Mouse (Mus musculus) forebrain, embryonic 13.5 days (tissue): Measurements from ENCODE around the gene Mkln1. TPM values are rescaled to one million over a fixed set of nuclear protein-coding genes. Genes with fewer than 3 reads are reported as not detected.

ENCODE experiments used
- ATAC-seq: fragments of 200-750 bp; cut with Nextera tagmentation; 2 replicates; pipeline ENCODE4 v1.8.0; 2017
- H3K27ac ChIP-seq: fragments of 300-500 bp; sonication (generic); 2 replicates; pipeline ENCODE4 v1.5.1; 2015; ENCODE audit warnings: inconsistent platforms, mild to moderate bottlenecking, moderate library complexity
- H3K27me3 ChIP-seq: fragments of 300-500 bp; sonication (generic); 2 replicates; pipeline ENCODE4 v1.6.1; 2015; ENCODE audit warnings: mild to moderate bottlenecking, inconsistent platforms
- H3K36me3 ChIP-seq: fragments of 300-500 bp; sonication (generic); 2 replicates; pipeline ENCODE4 v1.6.1; 2015; ENCODE audit warnings: mild to moderate bottlenecking, inconsistent platforms; ENCODE audit not compliant: poor library complexity, severe bottlenecking
- H3K4me1 ChIP-seq: fragments of 300-500 bp; sonication (generic); 2 replicates; pipeline ENCODE4 v1.6.1; 2015; ENCODE audit warnings: inconsistent platforms
- H3K4me2 ChIP-seq: fragments of 300-500 bp; sonication (generic); 2 replicates; pipeline ENCODE4 v1.6.1; 2015; ENCODE audit warnings: inconsistent platforms, mild to moderate bottlenecking, moderate library complexity
- H3K4me3 ChIP-seq: fragments of 300-500 bp; sonication (generic); 2 replicates; pipeline ENCODE4 v1.5.1; 2015; ENCODE audit warnings: mild to moderate bottlenecking, inconsistent platforms
- H3K9ac ChIP-seq: fragments of 300-500 bp; sonication (generic); 2 replicates; pipeline ENCODE4 v1.6.1; 2015; ENCODE audit warnings: mild to moderate bottlenecking, inconsistent platforms
- H3K9me3 ChIP-seq: fragments of 300-500 bp; sonication (generic); replicated peaks from 2 replicates; pipeline ENCODE4 v1.6.1; 2016; ENCODE audit warnings: inconsistent platforms
- WGBS: fragments of 180-500 bp; shearing (Covaris S2); methylation state at CpG from one replicate; pipeline ENCODE4 v1.1.7; 2015; 5-methylcytosine and 5-hydroxymethylcytosine counted together
- polyA plus RNA-seq: library from polyadenylated mRNA; unstranded; fragments of >200 nt; fragmentation: Nextera tagmentation; extraction: Ambion mirVana; gene quantifications from 2 replicates; pipeline ENCODE4 v1.2.1, GENCODE M21; 2015

Gene Mkln1
- polyA plus RNA-seq, 1 experiment from 2014 or later, result 156 TPM

DNA sequence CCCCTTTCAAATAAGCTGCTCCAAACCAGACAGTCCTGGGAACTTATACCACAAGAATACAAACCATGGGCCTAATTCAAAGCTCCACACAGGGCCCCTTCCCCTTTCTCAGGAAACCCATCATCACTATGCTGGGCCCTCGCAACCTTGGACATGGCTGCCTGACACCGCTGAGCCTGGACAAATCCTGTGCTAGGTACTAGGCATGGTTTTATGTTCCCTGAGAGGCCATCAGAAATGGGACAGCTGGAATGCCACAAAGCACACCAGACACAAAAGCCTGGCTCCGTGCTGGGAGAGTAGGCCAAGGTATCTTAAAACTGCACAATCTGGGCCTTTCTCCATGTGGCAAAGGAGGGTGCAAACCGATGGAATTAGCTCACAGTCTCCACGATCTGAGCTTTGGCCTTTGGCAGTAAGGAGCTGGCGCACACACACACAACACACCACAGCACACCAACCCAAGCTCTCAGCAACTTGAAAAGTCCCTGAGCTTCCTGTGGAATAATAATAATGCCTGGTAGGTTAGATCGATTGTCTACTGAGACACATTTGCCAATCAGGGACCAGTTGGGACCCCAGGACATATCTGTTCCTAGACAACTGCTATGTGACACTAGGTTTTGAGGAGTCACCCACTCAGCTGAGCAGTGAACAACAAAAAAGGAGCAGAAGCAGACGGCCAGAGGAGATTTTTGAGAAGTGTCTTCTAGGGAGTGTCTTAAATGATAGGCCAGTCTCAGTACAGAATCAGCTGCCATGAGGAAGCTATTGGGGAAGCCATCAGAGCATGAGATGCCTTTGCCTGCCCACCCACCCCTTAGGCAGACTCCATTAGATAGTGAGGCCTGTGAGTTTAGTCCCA is 123.2 kb downstream of the Mkln1 start:
- H3K4me2 ChIP-seq, result no peak overlapping the region
- no peaks in the 10 kb centered on the region for H3K9me3 ChIP-seq
- peaks cover 57% of the 10 kb centered on the region for H3K36me3 ChIP-seq
- 80% methylated on average over 8 of the region's 8 CpGs for WGBS
- 0 out of 2 replicates have a peak, but pooled peaks cover 3% of the 10 kb centered on the region for H3K4me1 ChIP-seq
- no peak overlapping the region for H3K4me3 ChIP-seq
- H3K27me3 ChIP-seq, result no peaks in the 10 kb centered on the region
- no peak for ATAC-seq
- no peak overlapping the region for H3K9ac ChIP-seq
- 0 out of 2 replicates have a peak overlapping the region, but pooled peaks have one; percentile 0 for H3K27ac ChIP-seq

DNA sequence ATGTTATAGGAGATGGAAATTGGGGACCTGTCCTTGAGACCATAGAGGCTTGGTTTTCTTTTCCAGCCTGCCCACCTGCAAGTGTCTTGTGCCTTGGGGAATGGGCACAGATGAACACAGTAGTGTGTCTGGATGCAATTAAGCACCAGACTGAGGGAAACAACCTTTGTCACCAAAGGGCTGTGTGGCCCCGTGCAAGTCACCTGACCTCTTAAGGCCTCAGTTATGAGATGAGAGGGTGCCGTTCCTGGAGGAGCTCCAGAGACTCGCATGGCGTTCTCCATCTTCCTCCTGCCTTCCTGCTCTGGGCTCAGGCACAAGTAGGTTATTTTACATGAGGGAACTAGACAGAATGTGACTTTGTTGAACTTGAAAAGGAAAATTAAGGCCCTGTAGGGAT is 123.9 kb downstream of the Mkln1 start:
- Histone ChIP-seq H3K4me2 (no peak overlapping the region), H3K4me1 (0 out of 2 replicates have a peak, but pooled peaks cover 3% of the 10 kb centered on the region), H3K36me3 (peaks cover 62% of the 10 kb centered on the region), H3K27ac (no peak overlapping the region), H3K9ac (no peak overlapping the region), H3K4me3 (no peak overlapping the region), H3K27me3 (no peaks in the 10 kb centered on the region), H3K9me3 (no peaks in the 10 kb centered on the region)
- 90% methylated on average over 4 of the region's 4 CpGs for WGBS
- ATAC-seq, result no peak

DNA sequence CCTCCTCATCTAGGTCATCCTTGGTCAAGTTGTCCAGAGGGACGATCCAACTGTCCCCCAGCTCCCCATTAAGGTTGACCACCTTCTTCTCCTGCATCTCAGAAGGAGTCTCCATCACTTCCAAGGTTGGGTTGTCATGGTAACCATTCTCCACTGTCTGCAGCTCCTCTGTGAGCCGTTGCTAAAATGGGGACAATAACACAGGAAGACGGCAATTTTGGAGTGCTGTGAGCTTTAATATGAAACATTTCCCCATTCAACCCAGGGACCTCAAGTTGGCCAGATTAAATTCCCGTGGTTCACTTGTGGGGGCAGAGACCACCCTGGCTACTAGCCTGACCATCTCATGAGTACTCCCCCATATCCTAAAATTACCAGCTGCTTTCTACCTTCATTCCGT is 124.5 kb downstream of the Mkln1 start:
- Histone ChIP-seq H3K4me1 (0 out of 2 replicates have a peak, but pooled peaks cover 3% of the 10 kb centered on the region), H3K27me3 (no peaks in the 10 kb centered on the region), H3K9ac (no peak overlapping the region), H3K36me3 (peaks cover 62% of the 10 kb centered on the region), H3K9me3 (no peaks in the 10 kb centered on the region), H3K27ac (no peak overlapping the region), H3K4me2 (no peak overlapping the region), H3K4me3 (no peak overlapping the region)
- 51% methylated on average over 5 of the region's 5 CpGs for WGBS
- no peak for ATAC-seq

DNA sequence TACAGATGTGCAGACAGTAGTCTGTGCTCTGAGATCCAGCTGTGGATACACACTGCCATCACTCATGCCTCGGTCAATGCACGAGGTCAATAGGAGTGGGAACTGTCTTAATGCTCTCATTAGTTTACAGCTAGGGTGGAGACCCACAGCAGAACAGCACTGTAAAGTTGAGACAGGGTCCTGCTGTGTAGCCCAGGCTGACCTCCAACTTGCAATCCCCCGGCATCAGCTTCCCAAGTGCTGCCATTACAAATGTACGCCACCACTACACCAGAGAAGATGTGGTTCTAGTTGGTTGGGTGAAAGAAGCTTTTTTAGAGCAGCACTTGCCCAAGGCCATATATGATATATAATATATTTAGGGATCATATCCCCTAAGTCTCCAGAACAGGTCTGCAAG is 125.1 kb downstream of the Mkln1 start:
- H3K36me3 ChIP-seq, result peaks cover 66% of the 10 kb centered on the region
- H3K9me3 ChIP-seq, result no peaks in the 10 kb centered on the region
- no peak overlapping the region for H3K9ac ChIP-seq
- 0 out of 2 replicates have a peak, but pooled peaks cover 3% of the 10 kb centered on the region for H3K4me1 ChIP-seq
- H3K4me3 ChIP-seq, result no peak overlapping the region
- ATAC-seq, result no peak
- WGBS, result 87% methylated on average over 4 of the region's 4 CpGs
- no peak overlapping the region for H3K27ac ChIP-seq
- no peaks in the 10 kb centered on the region for H3K27me3 ChIP-seq
- H3K4me2 ChIP-seq, result no peak overlapping the region

DNA sequence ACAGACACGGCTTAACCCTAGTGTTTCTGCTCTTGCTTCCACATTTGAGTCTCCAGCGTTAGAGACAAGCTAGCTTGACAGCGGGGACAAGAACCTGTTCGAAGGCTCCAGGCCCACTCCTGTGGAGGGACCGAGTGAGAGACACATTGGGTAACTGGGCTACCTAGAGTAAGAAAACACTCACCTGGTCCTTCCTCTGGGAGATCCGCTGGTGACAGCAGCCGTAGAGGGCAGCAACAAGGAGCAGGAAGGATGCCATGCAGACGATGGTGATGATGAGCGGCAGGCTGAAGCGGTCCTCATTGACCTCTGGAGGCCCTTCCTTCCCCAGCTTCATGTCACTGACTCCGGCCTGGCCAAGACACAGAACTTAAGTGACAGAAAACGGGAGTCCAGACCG is 125.6 kb downstream of the Mkln1 start:
- Histone ChIP-seq H3K4me3 (no peak overlapping the region), H3K4me1 (0 out of 2 replicates have a peak, but pooled peaks cover 3% of the 10 kb centered on the region), H3K9ac (no peak overlapping the region), H3K4me2 (no peak overlapping the region), H3K9me3 (no peaks in the 10 kb centered on the region), H3K36me3 (peaks cover 63% of the 10 kb centered on the region), H3K27me3 (no peaks in the 10 kb centered on the region), H3K27ac (no peak overlapping the region)
- WGBS, result 95% methylated on average over 13 of the region's 13 CpGs
- ATAC-seq, result no peak

DNA sequence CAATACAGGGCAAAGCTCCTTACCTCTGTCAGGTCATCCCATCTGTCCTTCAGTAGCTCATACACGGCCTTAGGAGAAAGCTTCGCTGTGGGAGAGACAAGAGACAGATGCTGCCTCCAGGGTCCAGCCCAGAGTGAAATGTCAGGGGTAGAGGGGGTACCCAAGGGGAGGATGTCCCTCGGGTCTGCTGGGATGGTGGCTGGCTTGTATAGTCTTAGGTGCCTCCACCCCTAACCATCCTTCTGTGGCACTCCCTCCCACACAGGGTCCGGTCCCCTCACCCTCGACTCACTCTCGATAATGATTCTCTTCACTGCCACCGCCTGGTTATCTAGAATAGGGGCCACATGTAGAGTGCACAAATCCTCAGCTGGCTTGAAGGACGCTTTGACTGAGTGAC is 126.1 kb downstream of the Mkln1 start:
- Histone ChIP-seq H3K9me3 (no peaks in the 10 kb centered on the region), H3K4me3 (no peak overlapping the region), H3K9ac (no peak overlapping the region), H3K27ac (no peak overlapping the region), H3K36me3 (peaks cover 62% of the 10 kb centered on the region), H3K27me3 (no peaks in the 10 kb centered on the region), H3K4me1 (0 out of 2 replicates have a peak, but pooled peaks cover 3% of the 10 kb centered on the region), H3K4me2 (no peak overlapping the region)
- no peak for ATAC-seq
- 89% methylated on average over 8 of the region's 8 CpGs for WGBS

DNA sequence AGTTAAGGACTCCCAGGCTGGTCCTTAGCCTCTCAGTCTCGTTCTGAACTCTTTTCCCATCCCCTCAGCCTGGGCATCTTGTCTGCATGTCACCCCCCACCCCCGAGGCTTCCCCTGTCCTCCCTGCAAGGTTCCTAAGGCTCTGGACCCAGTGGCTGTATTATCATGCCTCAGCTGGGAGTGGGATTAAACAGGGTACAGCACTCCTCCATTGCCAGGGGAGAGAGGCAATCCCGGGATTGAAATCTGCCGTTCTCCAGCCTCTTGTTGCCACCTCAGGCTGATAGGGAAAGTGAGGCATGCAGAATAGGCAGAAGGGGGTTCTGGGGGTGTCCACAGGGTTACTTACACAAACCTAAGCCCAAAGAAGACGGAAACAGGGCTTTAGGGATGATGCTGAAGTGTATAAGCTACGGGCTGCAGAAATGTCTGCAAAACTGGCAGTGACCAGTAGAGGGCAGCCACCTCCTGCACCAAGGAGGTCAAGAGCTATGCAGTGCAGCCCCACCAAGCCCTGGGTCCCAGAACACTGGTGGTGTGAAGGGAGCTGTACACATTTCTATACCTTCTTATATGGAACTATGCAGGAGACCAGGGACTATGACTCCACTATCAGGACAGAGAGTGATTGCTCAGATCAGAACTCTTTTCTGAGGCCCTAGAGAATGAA is 126.8 kb downstream of the Mkln1 start:
- Histone ChIP-seq H3K36me3 (peaks cover 62% of the 10 kb centered on the region), H3K9ac (no peak overlapping the region), H3K4me1 (0 out of 2 replicates have a peak, but pooled peaks cover 3% of the 10 kb centered on the region), H3K9me3 (no peaks in the 10 kb centered on the region), H3K4me2 (no peak overlapping the region), H3K4me3 (no peak overlapping the region), H3K27ac (no peak overlapping the region), H3K27me3 (no peaks in the 10 kb centered on the region)
- peak; percentile 73 for ATAC-seq
- WGBS, result 71% methylated on average over 6 of the region's 6 CpGs

DNA sequence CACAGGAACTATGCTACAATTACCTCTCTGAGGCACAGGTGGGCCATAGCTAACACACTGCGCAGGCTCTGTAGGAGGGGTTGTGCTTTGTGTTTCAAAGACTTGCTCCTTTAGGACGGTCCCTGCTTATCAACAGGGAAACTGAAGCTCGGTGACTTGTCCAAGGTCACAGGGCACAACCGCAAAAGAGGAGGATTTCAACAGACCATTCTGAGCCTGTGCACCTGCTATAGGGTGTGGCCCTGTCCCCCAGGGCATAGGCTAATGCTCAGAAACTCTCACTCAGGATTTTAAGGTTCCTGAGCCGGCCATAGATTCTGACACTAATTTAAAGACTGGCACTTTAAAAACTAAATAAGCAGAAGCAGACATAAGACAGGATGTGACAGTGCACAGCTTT is 128.4 kb downstream of the Mkln1 start:
- Histone ChIP-seq H3K9me3 (no peaks in the 10 kb centered on the region), H3K4me3 (no peak overlapping the region), H3K4me1 (0 out of 2 replicates have a peak, but pooled peaks cover 3% of the 10 kb centered on the region), H3K4me2 (no peak overlapping the region), H3K27me3 (no peaks in the 10 kb centered on the region), H3K9ac (no peak overlapping the region), H3K27ac (no peak overlapping the region), H3K36me3 (peaks cover 56% of the 10 kb centered on the region)
- 91% methylated on average over 5 of the region's 5 CpGs for WGBS
- ATAC-seq, result no peak

DNA sequence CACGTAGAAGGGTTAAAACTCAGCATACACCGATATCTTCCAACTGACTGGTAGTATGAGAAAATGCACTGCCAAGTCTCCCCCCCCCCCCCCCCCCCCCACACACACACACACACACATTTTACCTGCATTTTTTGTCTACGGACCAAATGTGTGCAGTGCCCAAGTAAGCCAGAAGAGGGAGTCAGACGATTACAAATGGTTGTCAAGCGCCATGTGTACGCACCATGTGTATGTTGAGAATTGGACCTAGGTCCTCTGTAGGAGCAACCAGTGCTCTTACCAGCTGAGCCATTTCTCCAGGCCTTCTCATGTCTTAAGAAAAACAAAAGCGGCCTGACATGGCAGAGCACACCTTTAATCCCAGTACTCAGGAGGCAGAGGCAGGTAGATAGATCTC is 129.4 kb downstream of the Mkln1 start:
- H3K27me3 ChIP-seq, result no peaks in the 10 kb centered on the region
- peaks cover 46% of the 10 kb centered on the region for H3K36me3 ChIP-seq
- no peak overlapping the region for H3K4me2 ChIP-seq
- no peaks in the 10 kb centered on the region for H3K9me3 ChIP-seq
- ATAC-seq, result no peak
- H3K4me1 ChIP-seq, result peaks cover 6% of the 10 kb centered on the region; the same call in 1 of the 2 replicates
- no peak overlapping the region for H3K27ac ChIP-seq
- WGBS, result 69% methylated on average over 7 of the region's 7 CpGs
- no peak overlapping the region for H3K9ac ChIP-seq
- H3K4me3 ChIP-seq, result no peak overlapping the region

DNA sequence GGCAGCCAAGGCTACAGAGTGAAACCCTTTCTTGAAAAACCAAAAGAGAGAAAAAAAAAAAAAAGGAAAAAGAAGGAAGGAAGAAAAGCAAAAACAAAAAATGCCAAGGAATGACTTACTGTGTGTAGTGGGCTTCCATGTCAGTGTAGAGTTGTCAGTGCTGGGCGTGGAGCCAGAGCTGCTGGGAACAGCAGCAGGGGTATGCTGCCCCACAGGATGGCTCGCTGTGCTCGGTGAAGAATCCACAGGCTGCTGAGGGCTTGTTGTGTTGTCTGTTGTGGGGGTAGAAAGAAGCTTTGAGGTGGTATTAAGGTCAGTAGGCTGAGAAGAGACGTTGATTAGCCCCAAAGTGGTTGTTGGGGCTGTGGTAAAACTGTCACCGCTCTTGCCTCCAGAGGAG is 129.8 kb downstream of the Mkln1 start:
- WGBS, result 85% methylated on average over 5 of the region's 5 CpGs
- H3K27ac ChIP-seq, result no peak overlapping the region
- no peaks in the 10 kb centered on the region for H3K27me3 ChIP-seq
- no peak overlapping the region for H3K4me2 ChIP-seq
- no peak for ATAC-seq
- peaks cover 5% of the 10 kb centered on the region; the same call in 1 of the 2 replicates for H3K4me1 ChIP-seq
- H3K4me3 ChIP-seq, result no peak overlapping the region
- no peak overlapping the region for H3K9ac ChIP-seq
- peaks cover 42% of the 10 kb centered on the region for H3K36me3 ChIP-seq
- no peaks in the 10 kb centered on the region for H3K9me3 ChIP-seq

DNA sequence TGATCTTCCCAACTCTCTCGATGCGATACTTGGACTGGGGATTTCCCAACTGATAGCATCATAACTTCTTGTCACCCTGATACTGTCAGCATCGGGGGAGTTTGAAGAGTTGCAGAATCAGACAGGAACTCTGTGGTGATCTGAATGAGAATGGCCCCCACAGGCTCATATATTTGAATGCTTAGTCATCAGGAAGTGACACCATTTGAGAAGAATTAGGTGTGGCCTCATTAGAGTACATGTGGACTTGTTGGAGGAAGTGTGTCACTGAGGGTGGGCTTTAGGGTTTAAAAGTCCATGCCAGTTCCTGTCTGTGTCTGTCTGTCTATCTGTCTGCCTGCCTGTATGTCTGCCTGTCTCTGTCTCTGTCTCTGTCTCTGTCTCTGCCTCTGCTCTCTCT is 133.3 kb downstream of the Mkln1 start:
- no peak overlapping the region for H3K27ac ChIP-seq
- no peak overlapping the region for H3K4me3 ChIP-seq
- no peak overlapping the region for H3K4me2 ChIP-seq
- H3K27me3 ChIP-seq, result no peaks in the 10 kb centered on the region
- no peaks in the 10 kb centered on the region for H3K9me3 ChIP-seq
- 94% methylated on average over 3 of the region's 3 CpGs for WGBS
- ATAC-seq, result no peak
- H3K4me1 ChIP-seq, result peaks cover 4% of the 10 kb centered on the region; the same call in 1 of the 2 replicates
- H3K36me3 ChIP-seq, result peaks cover 10% of the 10 kb centered on the region
- no peak overlapping the region for H3K9ac ChIP-seq

DNA sequence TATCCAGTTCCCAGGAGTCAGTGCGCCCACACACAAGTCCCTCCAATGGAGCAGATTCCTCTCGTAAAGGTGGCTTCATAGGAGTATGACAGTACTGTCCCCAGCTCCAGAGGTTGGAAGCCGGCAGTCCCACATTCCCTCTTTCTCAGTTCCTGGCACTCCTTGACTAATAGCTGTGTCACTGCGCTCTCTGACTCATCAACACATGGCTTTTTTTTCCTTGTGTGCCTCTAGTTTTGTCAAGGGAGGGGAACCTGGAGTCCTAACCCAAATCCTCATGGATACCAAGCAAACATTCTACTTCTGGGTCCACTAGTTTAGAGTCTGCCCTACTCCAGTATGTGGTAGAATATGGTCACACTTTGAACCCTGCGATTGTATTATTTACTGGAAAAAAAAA is 136.2 kb downstream of the Mkln1 start:
- H3K4me2 ChIP-seq, result no peak overlapping the region
- 96% methylated on average over 5 of the region's 5 CpGs for WGBS
- 0 out of 2 replicates have a peak, but pooled peaks cover under 1% of the 10 kb centered on the region for H3K36me3 ChIP-seq
- H3K4me3 ChIP-seq, result no peak overlapping the region
- H3K9ac ChIP-seq, result no peak overlapping the region
- no peaks in the 10 kb centered on the region for H3K27me3 ChIP-seq
- no peaks in the 10 kb centered on the region for H3K9me3 ChIP-seq
- H3K27ac ChIP-seq, result no peak overlapping the region
- peaks cover 4% of the 10 kb centered on the region; the same call in 1 of the 2 replicates for H3K4me1 ChIP-seq
- no peak for ATAC-seq
